Mouse (Mus musculus): ENCODE results near the gene Hba-x. TPM values are rescaled to one million over a fixed set of nuclear protein-coding genes. Genes with fewer than 3 reads are reported as not detected.
"Not testable (repeated sequence)": the region's sequence is repeated elsewhere in the genome, so short reads cannot be mapped to it uniquely, and the experiment has no call there.

Hba-x gene
- total RNA-seq, 1 experiment from 2014 or later = not detected

- no peak for DNase-seq
These were observed 25.1 kb upstream of the Hba-x start for GRCm38 (mm10) chr11:32250880-32251763.

GRCm38 (mm10) chr11:32253121-32253520 is 23.1 kb upstream of the Hba-x start:
- DNase-seq = no peak

DNA sequence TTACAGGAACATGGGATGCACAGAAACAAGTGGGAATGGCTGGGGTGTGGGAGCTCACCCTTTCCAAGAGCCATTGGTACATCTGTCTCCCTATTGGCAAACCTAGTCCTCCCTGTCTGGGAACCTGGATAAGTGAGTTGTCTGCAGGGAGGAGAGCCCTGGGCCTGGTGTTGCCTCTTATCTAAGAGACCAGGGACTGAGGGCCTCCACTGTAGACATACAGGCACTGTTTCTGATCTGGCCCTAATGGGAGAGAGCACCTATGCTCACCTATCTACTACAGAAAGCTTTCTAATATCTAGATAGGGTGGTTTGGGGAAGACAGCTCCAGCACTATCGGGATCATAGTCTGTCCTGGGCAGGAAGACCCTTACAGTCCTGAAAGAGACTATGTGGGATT is 20.1 kb upstream of the Hba-x start:
- DNase-seq = no peak

- DNase-seq = no peak
These were observed 19.6 kb upstream of the Hba-x start for GRCm38 (mm10) chr11:32256566-32256965.

- DNase-seq = no peak
These were observed 13.4 kb upstream of the Hba-x start for GRCm38 (mm10) chr11:32262674-32263415.

GRCm38 (mm10) chr11:32265117-32265738 is 11.0 kb upstream of the Hba-x start:
- no peak for DNase-seq

- no peak for DNase-seq
These were observed 10.0 kb upstream of the Hba-x start for GRCm38 (mm10) chr11:32266194-32266593.

GRCm38 (mm10) chr11:32266776-32267175 is 9.4 kb upstream of the Hba-x start:
- DNase-seq = no peak

GRCm38 (mm10) chr11:32267188-32267884 is 8.9 kb upstream of the Hba-x start, which contains the start of gene Nprl3:
Gene Nprl3 (minus strand): TSS chr11:32267707.
- peak; percentile 98 for DNase-seq

- DNase-seq = no peak
These were observed 8.2 kb upstream of the Hba-x start for GRCm38 (mm10) chr11:32267964-32268363.

DNA sequence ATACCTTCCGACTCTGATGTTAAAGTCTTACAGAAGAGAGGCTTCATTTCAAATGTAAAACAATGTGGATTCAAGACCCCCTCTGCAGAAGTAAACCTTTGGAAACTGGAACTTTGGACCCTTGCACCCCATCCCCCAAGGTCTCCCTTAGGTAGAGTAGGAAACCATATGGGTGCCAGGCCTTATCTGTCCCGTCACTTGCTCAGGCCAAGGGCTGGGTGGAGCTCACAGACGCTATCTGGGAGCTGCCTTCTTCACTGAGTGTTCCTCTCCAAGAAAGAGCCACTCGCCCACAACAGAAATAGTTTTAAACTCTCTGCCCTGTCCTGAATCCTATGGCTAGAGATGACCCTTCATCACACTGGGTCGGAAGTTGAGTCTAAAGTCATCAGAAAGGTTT is 7.2 kb upstream of the Hba-x start:
- no peak for DNase-seq

DNA sequence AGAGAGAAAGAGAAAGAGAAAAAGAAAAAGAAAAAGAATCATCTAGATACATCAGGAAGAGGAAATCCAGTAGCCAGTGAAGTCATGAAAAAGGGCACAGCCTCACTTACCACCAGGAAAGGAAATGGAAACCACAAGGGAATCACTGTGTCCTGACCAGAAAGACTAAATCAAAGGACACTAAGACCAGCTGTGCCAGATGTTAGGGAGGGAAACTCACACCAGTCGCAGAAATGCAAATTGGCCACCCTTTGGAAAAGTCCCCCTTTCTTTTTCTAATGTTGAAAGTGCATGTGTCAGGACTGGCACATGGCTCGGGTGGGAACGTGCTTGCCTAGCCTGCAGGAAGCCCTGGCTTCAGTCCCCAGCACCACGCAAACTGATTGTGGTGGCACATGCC is 5.0 kb upstream of the Hba-x start:
- DNase-seq = no peak

- DNase-seq = no peak
These were observed 1.7 kb downstream of the Hba-x start for GRCm38 (mm10) chr11:32277736-32278457.

- DNase-seq = no peak
These were observed 2.3 kb downstream of the Hba-x start for GRCm38 (mm10) chr11:32278458-32278957.

- no peak for DNase-seq
These were observed 4.4 kb downstream of the Hba-x start for GRCm38 (mm10) chr11:32280646-32281045.

- no peak for DNase-seq
These were observed 5.4 kb downstream of the Hba-x start for GRCm38 (mm10) chr11:32281416-32282144.

- DNase-seq = not testable (repeated sequence)
These were observed 7.0 kb downstream of the Hba-x start, which contains the start of gene Hba-a1 for GRCm38 (mm10) chr11:32283091-32283777. Gene Hba-a1 (plus strand): TSS chr11:32283511.

GRCm38 (mm10) chr11:32284582-32284981 is 8.4 kb downstream of the Hba-x start:
- DNase-seq = not testable (repeated sequence)

GRCm38 (mm10) chr11:32285031-32285775 is 9.0 kb downstream of the Hba-x start:
- no peak for DNase-seq
